Mouse (Mus musculus): ENCODE results near the gene Clip3.

The Clip3 gene

GRCm38 (mm10) chr7:30328379-30328778 lies 36.9 kb downstream of the Clip3 start:
- H3K36me3 ChIP-seq (ENCODE audit: control insufficient read depth, insufficient read depth, low read length, poor library complexity, severe bottlenecking) = no peaks in the 10 kb centered on the region
- no peaks in the 10 kb centered on the region for H3K27me3 ChIP-seq (ENCODE audit: control insufficient read depth, insufficient read depth, low read length, poor library complexity, severe bottlenecking)
- DNase-seq (ENCODE audit: low read depth, low spot score) = no peak

GRCm38 (mm10) chr7:30331887-30332286 lies 40.4 kb downstream of the Clip3 start:
- Histone ChIP-seq H3K36me3 (ENCODE audit: control insufficient read depth, insufficient read depth, low read length, poor library complexity, severe bottlenecking) (no peaks in the 10 kb centered on the region), H3K27me3 (ENCODE audit: control insufficient read depth, insufficient read depth, low read length, poor library complexity, severe bottlenecking) (no peaks in the 10 kb centered on the region)
- peak; percentile 93 for DNase-seq (ENCODE audit: low read depth, low spot score)

- no peaks in the 10 kb centered on the region for H3K27me3 ChIP-seq (ENCODE audit: control insufficient read depth, insufficient read depth, low read length, poor library complexity, severe bottlenecking)
- no peak for DNase-seq (ENCODE audit: low read depth, low spot score)
- H3K36me3 ChIP-seq (ENCODE audit: control insufficient read depth, insufficient read depth, low read length, poor library complexity, severe bottlenecking) = no peaks in the 10 kb centered on the region
Measured at GRCm38 (mm10) chr7:30332622-30333259, 41.2 kb downstream of the Clip3 start.

- H3K36me3 ChIP-seq (ENCODE audit: control insufficient read depth, insufficient read depth, low read length, poor library complexity, severe bottlenecking) = no peaks in the 10 kb centered on the region
- no peak for DNase-seq (ENCODE audit: low read depth, low spot score)
- H3K27me3 ChIP-seq (ENCODE audit: control insufficient read depth, insufficient read depth, low read length, poor library complexity, severe bottlenecking) = no peaks in the 10 kb centered on the region
Measured at GRCm38 (mm10) chr7:30333436-30333835, 41.9 kb downstream of the Clip3 start.

DNA sequence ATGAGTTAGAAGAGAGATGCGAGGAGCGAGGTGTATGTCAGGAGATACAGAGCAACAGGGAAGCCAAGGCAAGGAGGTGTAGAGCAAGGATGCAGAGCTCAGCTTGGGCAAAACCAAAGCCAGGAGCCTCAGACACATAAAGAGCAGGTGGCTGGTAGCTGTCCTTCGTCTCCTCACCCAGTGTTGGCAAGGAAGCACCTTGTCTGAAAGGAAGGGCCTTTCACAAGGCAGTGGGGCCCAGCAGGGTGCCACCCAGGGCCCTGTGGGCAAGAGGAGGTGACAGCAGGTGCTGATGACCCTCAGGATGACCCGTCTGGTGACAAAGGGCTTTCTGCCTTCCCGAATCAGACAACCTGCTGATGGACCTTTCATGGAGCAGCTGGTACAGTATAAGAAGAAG lies 43.0 kb downstream of the Clip3 start:
- Histone ChIP-seq H3K36me3 (ENCODE audit: control insufficient read depth, insufficient read depth, low read length, poor library complexity, severe bottlenecking) (no peaks in the 10 kb centered on the region), H3K27me3 (ENCODE audit: control insufficient read depth, insufficient read depth, low read length, poor library complexity, severe bottlenecking) (no peaks in the 10 kb centered on the region)
- DNase-seq (ENCODE audit: low read depth, low spot score) = no peak

GRCm38 (mm10) chr7:30335688-30336087 lies 44.2 kb downstream of the Clip3 start:
- no peak for DNase-seq (ENCODE audit: low read depth, low spot score)
- H3K27me3 ChIP-seq (ENCODE audit: control insufficient read depth, insufficient read depth, low read length, poor library complexity, severe bottlenecking) = no peaks in the 10 kb centered on the region
- no peaks in the 10 kb centered on the region for H3K36me3 ChIP-seq (ENCODE audit: control insufficient read depth, insufficient read depth, low read length, poor library complexity, severe bottlenecking)

- no peaks in the 10 kb centered on the region for H3K36me3 ChIP-seq (ENCODE audit: control insufficient read depth, insufficient read depth, low read length, poor library complexity, severe bottlenecking)
- DNase-seq (ENCODE audit: low read depth, low spot score) = peak; percentile 73
- H3K27me3 ChIP-seq (ENCODE audit: control insufficient read depth, insufficient read depth, low read length, poor library complexity, severe bottlenecking) = no peaks in the 10 kb centered on the region
Measured at GRCm38 (mm10) chr7:30336384-30336783, 44.9 kb downstream of the Clip3 start.

- no peaks in the 10 kb centered on the region for H3K36me3 ChIP-seq (ENCODE audit: control insufficient read depth, insufficient read depth, low read length, poor library complexity, severe bottlenecking)
- no peaks in the 10 kb centered on the region for H3K27me3 ChIP-seq (ENCODE audit: control insufficient read depth, insufficient read depth, low read length, poor library complexity, severe bottlenecking)
- no peak for DNase-seq (ENCODE audit: low read depth, low spot score)
Measured at GRCm38 (mm10) chr7:30339432-30340109, 48.0 kb downstream of the Clip3 start.

DNA sequence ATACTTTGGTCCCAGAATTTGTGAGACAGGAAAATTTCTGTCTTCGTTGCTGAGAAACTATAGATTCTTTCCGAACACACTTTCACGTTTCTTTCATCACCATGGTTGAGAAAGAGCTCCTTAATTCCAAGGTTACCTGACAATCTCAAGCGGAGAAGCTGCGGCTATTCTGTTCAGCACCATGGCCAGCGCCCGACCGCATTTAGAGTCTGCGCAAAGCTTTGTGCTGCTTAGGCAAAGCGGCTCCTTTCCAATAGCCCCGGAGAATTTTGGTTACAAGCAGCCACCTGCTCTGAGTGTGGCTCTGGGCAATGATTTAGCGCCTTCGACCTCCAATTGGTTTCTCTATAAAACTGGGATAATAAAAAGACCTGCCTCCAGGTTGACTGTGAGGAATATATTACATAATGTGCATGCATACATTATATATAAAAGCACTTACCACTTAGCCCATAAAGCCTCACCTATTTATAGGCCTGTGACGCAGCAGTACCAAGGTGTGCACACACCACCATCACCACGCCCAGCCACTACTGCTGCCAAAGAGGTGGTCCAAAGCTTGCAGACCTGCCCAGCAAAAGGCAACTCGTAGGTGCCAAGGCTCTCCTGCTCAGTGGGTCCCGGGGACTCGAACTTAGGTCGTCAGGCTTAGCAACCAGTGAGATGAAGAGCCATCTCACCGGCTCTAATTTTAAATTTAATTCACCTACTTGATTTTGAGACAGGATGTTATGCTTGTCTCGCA lies 55.3 kb downstream of the Clip3 start:
- Histone ChIP-seq H3K36me3 (ENCODE audit: control insufficient read depth, insufficient read depth, low read length, poor library complexity, severe bottlenecking) (no peaks in the 10 kb centered on the region), H3K27me3 (ENCODE audit: control insufficient read depth, insufficient read depth, low read length, poor library complexity, severe bottlenecking) (no peaks in the 10 kb centered on the region; the same call in 1 of the 2 replicates)
- peak; percentile 74 for DNase-seq (ENCODE audit: low read depth, low spot score)

DNA sequence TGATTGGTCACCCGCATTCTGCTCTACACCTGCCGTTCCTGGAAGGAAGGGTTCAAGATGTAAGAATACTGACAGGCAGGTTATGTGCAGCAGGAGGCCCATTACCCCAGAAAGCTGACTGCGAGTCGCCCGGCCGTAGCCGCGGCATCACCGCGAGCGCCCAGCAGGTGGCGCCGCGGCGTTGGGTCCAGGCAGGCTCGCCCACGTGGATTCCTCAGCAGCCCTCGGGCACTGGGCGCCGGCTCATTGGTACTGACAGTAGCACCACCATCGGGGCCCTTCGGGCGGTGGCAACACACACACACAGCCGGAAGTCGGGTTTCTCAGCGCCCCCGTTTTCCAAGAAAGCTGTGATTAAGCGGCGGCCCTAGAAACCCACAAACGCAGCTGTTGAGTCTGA lies 56.3 kb downstream of the Clip3 start:
- Histone ChIP-seq H3K36me3 (ENCODE audit: control insufficient read depth, insufficient read depth, low read length, poor library complexity, severe bottlenecking) (no peaks in the 10 kb centered on the region), H3K27me3 (ENCODE audit: control insufficient read depth, insufficient read depth, low read length, poor library complexity, severe bottlenecking) (no peaks in the 10 kb centered on the region; the same call in 1 of the 2 replicates)
- DNase-seq (ENCODE audit: low read depth, low spot score) = peak; percentile 79

GRCm38 (mm10) chr7:30353279-30353822 lies 61.8 kb downstream of the Clip3 start:
- Histone ChIP-seq H3K27me3 (ENCODE audit: control insufficient read depth, insufficient read depth, low read length, poor library complexity, severe bottlenecking) (no peaks in the 10 kb centered on the region; the same call in 1 of the 2 replicates), H3K36me3 (ENCODE audit: control insufficient read depth, insufficient read depth, low read length, poor library complexity, severe bottlenecking) (no peaks in the 10 kb centered on the region)
- peak; percentile 79 for DNase-seq (ENCODE audit: low read depth, low spot score)

GRCm38 (mm10) chr7:30354059-30354458 lies 62.5 kb downstream of the Clip3 start:
- H3K27me3 ChIP-seq (ENCODE audit: control insufficient read depth, insufficient read depth, low read length, poor library complexity, severe bottlenecking) = no peaks in the 10 kb centered on the region
- no peaks in the 10 kb centered on the region for H3K36me3 ChIP-seq (ENCODE audit: control insufficient read depth, insufficient read depth, low read length, poor library complexity, severe bottlenecking)
- no peak for DNase-seq (ENCODE audit: low read depth, low spot score)

All from splenic B cell, adult 2 months (primary cell).